Mouse (Mus musculus) embryo, embryonic 11 days (tissue): ENCODE measurements around the gene Wdr72.

ENCODE experiments used
- DNase-seq: peaks from one replicate; pipeline ENCODE4 v3.0.0-alpha.2; 2015

Wdr72 gene

DNA sequence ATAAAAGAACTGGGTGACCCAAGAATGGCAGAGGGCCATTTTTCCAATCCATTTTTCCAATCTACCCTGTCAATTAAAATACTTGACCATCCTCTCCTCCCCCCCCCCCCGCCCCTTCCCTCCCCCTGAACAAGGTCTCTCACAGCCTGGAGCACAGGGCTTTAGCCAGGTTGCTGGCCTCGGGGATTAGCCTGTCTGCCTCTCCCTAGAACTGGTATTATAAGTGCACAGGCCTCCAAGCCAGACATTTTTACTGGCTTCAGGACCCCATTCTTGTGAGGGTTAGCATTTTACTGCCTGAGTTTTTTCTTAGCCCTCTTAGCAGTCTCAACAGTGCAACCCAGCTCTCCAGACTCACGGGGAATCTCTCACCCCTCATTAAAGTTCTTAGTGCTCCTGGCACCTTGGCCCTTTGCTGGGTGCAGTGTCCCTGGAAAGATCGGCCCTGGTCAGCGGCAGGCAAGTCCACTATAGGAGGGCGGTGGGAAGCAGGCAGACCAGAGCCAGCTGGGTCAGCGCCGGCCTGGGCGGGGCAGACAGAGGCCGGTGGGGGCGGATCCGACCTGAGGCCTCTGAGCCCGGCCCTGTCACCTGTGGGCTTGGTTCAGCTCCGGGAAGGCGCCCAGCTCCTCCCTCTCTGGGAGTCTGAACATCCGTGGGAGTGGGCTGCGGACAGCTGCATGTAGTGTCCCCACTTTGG, at the start of gene Wdr72:
TSS of gene Wdr72 (plus strand) at position 596 of the 700 bp plus-strand sequence.
- peak; percentile 43 for DNase-seq

DNA sequence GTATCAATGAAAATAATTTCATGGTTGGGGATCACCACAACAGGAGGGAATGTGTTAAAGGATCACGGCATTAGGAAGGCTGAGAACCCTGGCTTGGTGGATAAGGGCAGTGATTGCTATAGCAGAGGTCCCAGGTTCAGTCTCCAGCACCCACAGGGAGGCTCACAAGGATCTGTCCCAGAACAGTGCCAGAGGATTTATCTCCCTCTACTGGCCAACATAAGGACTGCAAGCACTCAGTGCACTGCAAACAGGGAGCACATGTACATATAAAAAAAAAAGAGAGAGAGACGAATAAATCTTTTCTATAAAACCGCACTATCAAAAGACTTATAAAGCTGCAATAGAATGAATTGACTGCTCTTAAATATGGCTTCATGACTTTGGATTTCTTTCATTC, 43.9 kb upstream of the Wdr72 start:
- peak; percentile 24 for DNase-seq

DNA sequence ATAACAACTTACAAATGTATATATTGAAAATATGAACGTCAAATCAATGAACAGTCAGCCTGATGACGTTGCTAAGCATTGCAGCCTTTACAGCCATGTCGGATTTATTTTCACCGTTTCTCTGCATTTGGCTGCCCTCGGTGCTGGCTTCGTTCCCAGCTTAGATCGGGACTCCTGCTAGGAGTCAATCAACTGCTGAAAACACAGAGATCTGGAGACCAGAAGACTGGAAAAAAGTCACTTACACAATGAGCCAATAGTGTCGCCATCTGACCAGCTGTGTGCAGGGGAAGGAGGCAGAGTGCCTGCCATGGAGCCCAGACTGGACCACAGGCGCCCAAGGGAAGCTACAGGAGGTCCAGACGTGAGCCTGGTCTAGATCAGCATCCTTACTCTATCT, 43.4 kb upstream of the Wdr72 start:
- DNase-seq = no peak

DNA sequence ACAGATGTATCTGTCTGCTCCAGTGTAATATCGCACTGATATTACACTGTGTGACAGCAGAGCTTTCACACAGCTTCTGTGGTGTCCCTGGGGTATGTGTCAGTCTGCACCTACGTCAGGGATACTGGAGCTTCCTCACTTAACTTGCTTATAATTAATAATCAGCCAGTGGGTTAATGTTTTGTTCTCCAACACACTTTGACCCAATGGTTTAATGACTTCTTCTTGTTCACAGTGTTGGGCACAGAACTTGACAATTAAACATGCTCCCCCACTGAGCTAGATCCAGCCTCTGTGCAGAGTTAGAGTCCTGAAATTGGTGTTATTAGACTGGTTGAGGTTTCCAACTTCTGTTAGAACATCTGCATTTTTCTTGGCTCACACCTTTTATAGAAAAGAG, 34.2 kb upstream of the Wdr72 start:
- DNase-seq = no peak

DNA sequence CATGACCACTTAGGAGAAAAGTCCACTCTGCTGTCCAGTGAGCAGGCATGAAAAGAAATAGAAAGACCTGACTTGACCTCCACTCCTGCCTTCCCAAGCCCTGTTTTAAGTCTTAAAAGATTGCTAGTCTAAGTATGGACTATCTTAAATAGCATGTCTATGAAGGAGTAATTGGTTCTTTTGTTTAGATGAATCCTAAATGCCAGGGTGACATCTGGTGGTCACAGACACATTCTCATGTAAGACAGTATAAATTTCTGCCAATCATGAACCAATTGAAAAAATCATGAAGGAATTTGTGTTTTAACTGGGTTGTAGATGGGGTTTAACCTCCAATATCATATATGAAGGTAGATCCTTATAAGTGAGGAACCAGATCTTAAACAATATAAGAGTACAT, 31.7 kb upstream of the Wdr72 start:
- DNase-seq = no peak

DNA sequence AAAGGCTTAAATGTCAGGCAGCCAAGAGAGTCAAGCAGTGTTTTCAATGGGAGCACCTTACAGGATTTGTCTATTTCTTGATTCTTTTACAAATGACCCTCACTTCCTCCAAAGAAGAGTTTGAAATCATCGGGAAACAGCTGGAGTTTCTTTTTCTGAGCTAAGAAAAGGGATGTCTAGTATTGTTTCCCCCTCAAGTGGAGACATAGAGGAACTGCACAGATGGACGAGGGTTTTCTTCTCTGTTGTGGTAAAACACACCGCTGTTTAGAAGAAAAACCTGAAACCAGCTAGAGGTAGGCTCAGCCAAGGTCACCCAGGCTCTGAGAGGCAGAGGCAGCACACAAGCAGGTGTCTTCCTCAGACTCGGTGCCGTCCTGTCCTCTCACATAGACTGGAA, 29.9 kb upstream of the Wdr72 start:
- peak; percentile 25 for DNase-seq

DNA sequence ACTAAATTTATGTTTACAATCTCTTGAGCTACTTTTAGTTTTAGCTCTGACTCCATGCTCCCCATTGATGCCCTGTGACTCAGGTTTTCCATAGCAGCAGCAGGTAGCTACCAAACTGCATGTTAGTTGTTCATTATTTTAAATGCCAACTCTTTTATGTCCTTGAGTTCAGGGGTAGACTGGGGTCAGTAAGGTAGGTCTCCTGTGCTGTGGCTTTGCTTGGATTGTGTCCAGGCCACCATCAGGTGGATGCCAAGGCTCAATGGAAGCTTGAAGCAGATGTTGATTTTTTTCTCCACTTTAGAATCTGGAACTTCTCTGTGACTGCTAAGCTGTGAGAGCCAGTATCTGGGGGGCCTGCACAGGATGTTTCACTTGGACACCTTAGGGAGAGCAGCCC, 8.6 kb upstream of the Wdr72 start:
- no peak for DNase-seq

DNA sequence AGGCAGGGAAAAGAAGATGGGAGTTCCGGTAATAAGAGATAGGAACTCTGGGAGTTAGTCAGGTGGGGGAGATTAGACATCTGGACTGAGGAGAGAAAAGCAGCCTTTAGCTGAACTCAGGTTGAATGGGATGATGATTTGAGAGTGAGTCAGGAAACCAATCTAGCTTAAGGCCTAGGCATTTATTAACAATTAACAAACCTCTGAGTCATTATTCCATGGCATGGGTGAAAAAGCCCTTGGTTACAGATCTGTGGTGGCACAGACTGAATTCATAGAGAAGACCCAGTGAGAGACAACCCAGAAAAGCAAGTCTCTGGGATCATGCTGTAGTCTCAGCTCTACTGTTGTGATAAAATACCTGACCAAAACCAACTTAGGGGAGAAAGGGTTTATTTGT, 7.5 kb upstream of the Wdr72 start:
- no peak for DNase-seq

DNA sequence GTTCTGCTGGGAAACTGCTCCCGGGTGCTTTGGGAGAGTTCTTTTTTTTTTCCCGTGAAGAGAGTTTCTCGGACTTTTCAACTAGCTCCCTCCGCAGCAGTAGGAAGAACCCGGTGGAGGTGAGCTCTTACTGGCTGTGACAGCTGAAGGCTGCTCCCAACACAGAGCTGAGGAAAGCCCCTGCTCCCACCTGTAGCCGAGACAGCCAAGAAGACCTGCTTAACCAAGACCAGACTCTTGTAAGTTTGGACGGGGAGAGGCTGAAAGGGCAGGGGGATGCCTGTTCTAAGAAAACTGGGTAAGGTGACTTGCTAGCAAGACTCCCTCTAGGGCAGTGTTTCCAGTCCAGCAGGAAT, 283 bp downstream of the Wdr72 start:
- peak; percentile 18 for DNase-seq

DNA sequence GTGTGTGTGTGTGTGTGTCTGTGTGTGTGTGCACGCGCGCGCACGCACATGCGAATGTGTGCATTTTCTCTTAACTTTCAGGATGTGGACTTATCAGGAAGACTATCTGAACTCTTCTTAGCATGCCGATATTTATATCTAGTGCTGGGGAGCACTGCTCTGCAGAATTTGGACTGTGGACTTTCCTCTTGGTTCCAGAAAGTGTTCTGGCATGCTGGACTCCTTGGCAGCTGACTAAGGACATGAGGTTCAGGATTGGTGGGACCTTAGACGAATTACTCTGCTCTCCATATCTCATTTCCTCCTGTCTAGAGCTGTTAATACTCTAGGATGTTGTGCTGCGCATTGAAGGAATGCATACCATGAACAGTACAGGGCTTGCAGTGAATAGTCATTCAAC, 2.4 kb downstream of the Wdr72 start:
- no peak for DNase-seq

DNA sequence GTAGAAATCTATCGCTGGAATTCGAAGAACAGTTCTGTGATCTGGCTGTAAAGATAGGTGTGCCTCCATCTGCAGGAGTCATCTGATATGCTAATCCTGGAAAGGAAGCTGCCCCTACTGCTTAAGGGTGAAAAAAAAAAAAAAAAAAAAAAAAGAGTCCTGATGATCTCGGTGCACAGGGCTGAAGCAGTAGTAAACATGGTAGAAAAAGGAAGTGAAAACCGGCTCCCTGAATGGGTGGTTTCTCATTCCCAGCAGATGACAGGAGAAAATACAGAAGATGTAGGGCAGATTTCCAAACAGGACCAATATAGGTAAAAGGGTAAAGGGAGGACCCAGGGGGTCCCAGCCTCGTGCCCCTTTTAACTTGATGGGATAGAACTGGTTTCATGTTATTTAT, 16.1 kb downstream of the Wdr72 start:
- DNase-seq = no peak

DNA sequence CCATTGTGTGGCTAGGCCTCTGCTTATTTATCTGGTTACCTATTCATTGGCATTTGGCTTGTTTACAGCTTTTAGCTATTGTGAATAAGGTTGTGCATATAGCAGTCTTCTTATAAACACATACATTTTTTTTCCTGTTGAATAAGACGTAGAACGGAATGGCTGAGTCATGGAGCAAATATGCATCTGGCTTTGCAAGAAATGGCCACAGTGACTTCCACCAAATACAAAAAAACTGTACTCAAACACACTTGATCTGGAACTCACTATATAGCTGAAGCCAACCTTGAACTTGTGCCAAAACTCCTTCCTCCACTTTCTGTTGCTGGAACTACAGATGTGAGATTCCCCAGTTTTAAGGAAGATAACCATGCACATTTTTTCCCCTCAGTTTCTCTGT, 23.9 kb downstream of the Wdr72 start:
- no peak for DNase-seq

DNA sequence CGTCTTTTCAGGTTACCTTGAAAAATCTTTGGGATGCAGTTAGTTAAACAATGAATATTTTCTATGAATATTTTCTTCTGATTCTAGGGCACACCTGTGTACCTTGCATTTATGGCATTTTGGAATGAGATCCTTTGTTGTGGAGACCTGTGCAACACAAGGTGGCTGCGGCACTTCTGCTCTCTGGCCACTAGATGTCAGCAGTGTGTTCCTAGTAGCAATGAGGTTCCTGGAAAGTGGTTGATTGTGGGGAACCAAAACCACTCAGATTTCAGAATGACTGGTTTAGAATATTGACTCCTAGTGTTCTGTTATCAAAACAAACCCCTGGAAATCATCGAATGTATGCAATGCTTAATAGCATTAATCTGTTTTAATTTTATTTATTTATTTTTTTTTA, 31.7 kb downstream of the Wdr72 start:
- peak; percentile 86 for DNase-seq

DNA sequence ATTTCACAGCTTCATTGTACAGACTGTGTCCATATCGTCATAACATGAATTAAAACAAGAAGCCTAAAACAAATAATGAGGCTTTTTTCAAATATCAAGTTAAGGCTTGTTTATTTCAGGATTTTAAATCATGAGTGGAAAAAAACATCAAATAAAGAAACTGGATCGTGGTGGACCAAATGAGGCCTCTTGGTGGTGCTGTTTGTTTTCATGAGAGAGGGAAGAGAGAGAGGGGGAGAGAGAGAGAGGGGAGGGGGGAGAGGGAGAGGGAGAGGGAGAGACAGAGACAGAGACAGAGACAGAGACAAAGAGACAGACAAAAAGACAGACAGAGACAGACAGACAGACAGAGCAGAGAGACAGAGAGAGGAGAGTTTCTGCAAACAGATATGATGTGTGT, 32.5 kb downstream of the Wdr72 start:
- DNase-seq = no peak

DNA sequence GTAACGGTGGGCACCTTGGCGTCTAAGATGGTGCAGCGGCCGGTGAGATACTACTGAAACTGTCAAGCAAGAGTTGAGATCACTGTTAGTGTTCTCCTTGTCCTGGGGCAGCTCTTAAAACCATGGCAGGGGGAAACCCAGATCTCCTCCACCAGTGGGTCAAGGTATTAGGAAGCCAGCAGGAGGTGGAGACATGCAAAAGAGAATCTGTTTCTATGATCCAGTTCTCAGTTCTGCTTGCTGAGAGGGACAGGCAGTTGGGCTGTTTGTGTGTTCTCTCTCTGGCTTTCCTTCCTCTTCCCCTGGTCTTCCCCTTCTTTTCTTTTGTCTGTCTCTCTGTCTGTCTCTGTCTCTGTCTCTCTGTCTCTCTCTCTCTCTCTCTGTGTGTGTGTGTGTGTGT, 35.0 kb downstream of the Wdr72 start:
- no peak for DNase-seq

DNA sequence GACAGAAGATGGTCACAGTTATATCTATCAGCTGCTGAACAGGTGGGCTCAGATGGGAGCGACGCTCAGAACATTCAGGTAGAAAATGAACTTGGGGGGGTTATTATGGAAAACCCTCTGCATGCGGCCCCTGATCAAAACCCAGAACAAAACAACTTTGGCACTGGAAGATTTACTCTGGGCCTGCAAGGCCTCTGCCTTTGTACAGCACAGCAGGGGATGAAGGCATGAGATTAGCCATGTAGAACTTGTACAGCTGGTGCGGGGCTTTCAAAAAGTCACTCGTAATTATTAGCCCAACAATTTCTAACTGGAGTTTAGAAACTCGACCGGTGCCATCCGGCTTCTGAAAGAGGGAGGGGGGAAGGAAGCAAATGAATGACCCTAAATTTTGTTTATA, 38.1 kb downstream of the Wdr72 start:
- DNase-seq = peak; percentile 43

DNA sequence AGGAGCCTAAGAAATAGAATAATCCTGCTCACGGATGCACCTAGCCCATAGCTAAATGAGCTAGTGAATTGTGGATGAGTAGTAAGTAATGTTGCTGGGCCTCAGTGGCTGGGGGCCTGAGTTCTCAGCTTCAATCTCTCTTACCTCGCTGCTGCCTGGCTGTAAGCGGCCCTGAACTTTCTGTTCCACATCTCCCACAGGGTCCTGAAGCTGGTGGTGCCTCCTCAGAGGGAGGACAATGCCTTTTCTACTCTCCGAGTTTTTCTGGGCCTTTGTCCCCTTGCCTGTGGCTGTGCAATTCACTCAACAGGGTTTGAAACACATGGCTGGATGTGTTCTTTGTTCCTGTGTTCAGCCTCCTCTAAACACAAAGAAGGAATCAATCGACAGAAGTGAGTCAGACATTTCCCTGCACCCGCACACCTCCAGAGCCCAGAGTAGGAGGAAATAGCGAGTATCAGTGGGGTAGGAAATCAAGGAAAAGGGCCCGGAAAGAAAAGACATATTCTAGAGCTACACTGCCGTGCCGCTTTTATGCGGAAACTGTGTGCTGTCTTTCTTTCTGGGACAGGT, 50.3 kb downstream of the Wdr72 start:
- DNase-seq = peak; percentile 22

DNA sequence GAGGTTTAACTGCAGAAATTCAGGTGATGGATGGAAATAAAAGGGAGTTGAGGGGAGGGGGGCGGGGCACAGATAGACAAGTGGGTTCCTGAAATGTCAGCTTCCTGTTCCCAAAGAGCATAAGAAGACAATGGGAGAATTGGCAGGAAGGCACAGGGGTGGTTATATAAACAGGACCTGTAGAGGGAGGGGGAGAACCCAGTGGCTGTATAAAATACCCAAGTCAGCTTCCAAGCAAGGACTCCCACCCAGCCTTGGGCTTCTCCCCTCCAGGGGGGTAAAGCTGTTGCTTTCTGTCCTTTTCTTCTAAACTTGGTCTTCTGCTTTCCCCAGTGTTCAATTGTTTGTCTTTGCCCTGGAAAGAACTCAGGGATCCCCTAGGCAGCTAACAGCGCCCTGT, 55.5 kb downstream of the Wdr72 start:
- no peak for DNase-seq

DNA sequence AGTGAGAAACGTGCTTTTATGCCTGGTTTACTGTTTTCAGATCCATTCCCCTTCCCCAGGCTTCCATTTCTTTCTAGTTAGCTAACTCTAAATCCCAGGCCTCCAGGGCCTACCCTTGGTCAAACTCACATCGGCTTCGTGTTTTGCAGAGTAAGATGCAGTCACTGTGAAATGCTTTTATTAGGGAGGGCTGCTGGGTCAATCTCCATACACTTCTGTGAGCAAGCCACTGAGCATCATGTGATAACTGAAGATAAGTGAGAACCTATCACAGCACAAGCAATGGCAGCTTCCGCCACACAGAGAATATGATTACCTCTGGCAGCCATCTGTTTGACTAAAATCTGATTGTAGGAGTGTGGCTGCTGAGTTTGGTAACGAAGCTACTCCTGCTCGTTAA, 59.7 kb downstream of the Wdr72 start:
- no peak for DNase-seq

DNA sequence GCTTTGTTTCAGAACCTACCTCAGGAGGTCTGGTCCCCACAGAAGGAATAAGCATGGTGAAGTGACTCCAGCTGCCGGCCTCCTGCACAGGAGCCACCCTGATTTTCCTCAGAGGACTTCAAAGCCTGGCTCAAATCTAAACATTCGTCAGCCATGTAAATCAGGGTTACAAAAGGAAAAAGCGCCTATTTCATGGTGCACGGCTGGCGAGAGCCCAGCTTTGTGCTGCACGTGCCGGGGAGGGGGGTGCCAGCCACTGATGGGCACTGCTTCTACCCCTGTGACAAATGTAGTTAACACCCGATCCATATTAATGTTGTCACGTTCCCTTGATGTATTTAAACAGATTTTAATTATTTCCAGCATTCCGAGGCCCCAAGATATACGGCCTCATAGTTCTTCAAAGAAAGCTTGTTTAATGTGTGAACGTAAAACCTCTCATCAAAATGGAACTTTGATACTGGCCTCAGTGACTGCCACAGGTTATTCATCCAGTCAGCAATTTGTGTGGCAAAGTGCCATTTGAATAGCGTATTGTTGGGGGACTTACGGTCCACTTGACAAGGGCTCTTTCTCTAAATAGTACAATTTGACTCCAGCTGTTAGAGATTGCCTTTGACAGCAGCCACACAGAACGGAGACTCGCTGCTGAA, 76.7 kb downstream of the Wdr72 start:
- DNase-seq = peak; percentile 68

DNA sequence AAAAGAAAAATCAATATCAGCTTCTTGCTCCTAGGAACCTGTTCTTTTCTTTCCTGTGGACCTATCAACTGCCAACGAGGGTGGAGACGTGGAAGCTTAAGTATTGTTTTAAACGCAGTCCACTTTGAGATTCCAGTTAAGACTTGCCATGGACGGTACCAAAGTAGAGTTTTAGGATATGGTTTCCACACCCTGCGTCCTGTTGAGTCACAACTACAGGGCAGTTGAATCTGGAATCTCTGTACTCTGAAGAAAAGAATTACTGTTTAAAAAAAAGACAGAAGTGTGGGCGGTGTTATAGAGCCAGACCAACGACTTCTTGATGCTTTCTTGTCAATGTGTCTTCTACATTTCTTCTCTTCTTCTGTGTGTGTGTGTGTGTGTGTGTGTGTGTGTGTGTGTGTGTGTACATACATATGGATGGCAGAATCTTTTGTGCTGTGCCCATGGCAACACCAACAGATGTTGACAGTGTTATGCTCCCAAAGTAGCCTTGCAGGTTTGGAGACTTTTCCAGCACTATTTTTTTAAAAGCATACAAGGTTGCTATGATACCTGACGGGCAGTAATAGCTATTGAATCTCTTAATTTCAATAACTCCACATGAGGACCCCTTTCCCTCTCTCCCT, 77.4 kb downstream of the Wdr72 start:
- no peak for DNase-seq

DNA sequence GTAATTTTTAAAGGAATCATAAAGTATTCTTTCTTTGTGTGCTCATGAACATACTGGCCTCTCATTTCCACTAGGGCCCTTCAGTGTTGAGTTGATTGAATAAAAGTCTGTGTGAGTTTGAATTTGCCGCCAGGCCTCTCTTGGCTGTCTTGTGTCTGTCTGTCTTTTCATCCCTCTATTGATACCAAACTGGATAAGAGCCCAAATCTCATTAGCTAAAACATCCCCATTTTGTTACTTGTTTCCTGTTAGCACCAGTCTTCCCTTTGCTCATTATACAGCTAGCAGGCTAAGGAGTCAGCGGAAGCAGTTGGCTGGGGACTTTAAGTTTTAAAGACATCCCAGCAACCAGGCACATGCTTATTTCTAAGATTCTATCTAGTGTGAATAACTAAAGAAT, 84.7 kb downstream of the Wdr72 start:
- no peak for DNase-seq

DNA sequence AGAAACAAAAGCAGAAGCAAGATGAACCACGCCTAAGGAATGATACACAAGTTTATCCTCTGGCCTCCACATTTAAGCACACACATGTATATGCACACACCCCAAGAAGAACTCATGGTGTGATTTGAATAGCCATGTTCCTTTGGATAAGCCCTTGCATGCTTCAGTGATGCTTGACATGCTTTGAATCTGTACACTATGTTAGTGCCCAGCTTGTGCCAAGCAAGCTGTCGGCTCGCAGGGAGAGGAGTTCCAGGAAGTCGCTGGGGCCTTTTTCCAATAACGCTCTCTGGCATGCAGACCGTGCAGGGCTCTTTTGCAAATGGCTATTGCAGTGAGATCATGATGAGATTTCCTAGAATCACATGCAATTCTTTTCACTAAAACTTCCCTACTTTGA, 118.1 kb downstream of the Wdr72 start:
- no peak for DNase-seq

DNA sequence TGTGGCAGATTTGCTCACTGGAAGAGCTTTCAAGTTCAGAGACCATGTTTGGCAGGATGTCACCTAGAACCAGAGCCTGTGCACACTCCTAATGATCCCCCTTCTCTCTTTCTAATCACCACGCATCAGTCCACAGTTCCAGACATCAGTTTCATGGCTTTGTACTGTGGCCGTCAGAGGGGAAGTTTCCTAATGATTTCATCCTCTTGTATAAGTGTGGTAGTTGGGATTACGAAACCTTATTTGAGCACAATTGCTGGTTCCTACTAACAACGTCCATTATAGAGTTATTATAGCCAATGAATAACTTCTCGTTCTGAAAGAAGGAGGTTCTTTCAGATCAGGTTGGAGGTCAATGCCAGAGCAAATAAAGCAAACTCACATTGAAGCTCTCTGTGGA, 131.1 kb downstream of the Wdr72 start:
- no peak for DNase-seq
